ENCODE assay signal across 13 mouse cellular contexts in the genomic region with DNA sequence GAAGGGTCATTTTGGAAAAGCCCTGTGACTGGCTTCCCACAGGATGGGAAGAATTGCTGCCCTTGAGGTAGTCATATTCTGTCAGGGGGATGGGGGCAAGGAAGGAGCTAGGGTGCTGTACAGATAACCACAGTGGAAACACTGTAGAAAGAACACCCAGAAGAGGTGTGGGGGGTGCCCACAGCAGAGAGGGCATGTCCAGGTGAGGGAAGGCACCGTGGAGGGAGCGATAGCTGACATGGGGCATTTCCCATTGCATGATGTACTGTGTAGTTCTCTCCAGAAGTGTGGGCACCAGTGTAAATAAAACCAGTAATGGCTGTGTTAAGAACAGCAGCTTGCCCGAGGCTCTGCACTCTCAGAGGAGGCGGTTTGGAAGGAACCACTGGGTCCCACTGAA.
DNase-seq lines count a peak whose midpoint lies in the region; ATAC-seq and TF ChIP-seq lines count a peak whose summit lies in the region.
"Had no signal": no experiment of that assay in that cellular context is flagged by ENCODE, and none has a peak within 500 bp of the region (broad histone marks: within the 10 kb centered on the region; RNA-seq: fewer than 3 reads in every experiment).

No protein-coding gene starts in this region.

- no peaks in the 10 kb centered on the region for H3K27me3 ChIP-seq in hindbrain, embryonic 10.5 days (ENCODE audit: insufficient read depth, poor library complexity, severe bottlenecking)
- H3K27me3 ChIP-seq in hindbrain, postnatal 0 days (ENCODE audit: insufficient read depth, low read length) = no peaks in the 10 kb centered on the region
- no peaks in the 10 kb centered on the region for H3K27me3 ChIP-seq in liver, embryonic 12.5 days (replicated peaks)
- no peaks in the 10 kb centered on the region for H3K27me3 ChIP-seq in stomach, postnatal 0 days (ENCODE audit: control insufficient read depth, insufficient read depth, low read length)

- H3K9ac ChIP-seq in hindbrain, postnatal 0 days (replicated peaks; ENCODE audit: low read length) = no peak overlapping the region
- H3K9ac ChIP-seq in liver, embryonic 12.5 days = no peak overlapping the region
- H3K9ac ChIP-seq in stomach, postnatal 0 days (ENCODE audit: low read length) = no peak overlapping the region

- TF ChIP-seq EP300 in stomach, postnatal 0 days (optimal IDR thresholded peaks at IDR 0.05) = no peak

- 57% methylated on average over 4 of the region's 4 CpGs for WGBS in hindbrain, embryonic 10.5 days
- 61% methylated on average over 4 of the region's 4 CpGs for WGBS in hindbrain, postnatal 0 days
- WGBS in liver, embryonic 12.5 days (ENCODE audit: insufficient replicate concordance) = 73% methylated on average over 4 of the region's 4 CpGs
- 48% methylated on average over 4 of the region's 4 CpGs for WGBS in stomach, postnatal 0 days

- no peak overlapping the region for H3K4me3 ChIP-seq in hindbrain, embryonic 10.5 days
- no peak overlapping the region for H3K4me3 ChIP-seq in hindbrain, postnatal 0 days (ENCODE audit: low read length)
- no peak overlapping the region for H3K4me3 ChIP-seq in liver, embryonic 12.5 days
- no peak overlapping the region for H3K4me3 ChIP-seq in stomach, postnatal 0 days (ENCODE audit: low read depth, low read length)
- H3K4me3 ChIP-seq: gastrocnemius, adult 2 months; heart, adult 2 months had no signal

- no peak overlapping the region for H3K4me2 ChIP-seq in hindbrain, postnatal 0 days (ENCODE audit: low read depth, low read length)
- peak overlapping the region; percentile 31 for H3K4me2 ChIP-seq in liver, embryonic 12.5 days
- no peak overlapping the region for H3K4me2 ChIP-seq in stomach, postnatal 0 days (replicated peaks; ENCODE audit: low read depth)

- peak overlapping the region; percentile 43; the same call in 1 of the 2 replicates for H3K27ac ChIP-seq in hindbrain, embryonic 10.5 days
- no peak overlapping the region for H3K27ac ChIP-seq in hindbrain, postnatal 0 days
- H3K27ac ChIP-seq in liver, embryonic 12.5 days = peak overlapping the region; percentile 46; the same call in 1 of the 2 replicates
- H3K27ac ChIP-seq in stomach, postnatal 0 days (replicated peaks) = 0 out of 2 replicates have a peak overlapping the region, but pooled peaks have one; percentile 56
- H3K27ac ChIP-seq: gastrocnemius, adult 2 months; heart, adult 2 months had no signal

- ATAC-seq in hindbrain, postnatal 0 days = no peak
- peak; percentile 2; the same call in 1 of the 2 replicates for ATAC-seq in liver, embryonic 12.5 days
- ATAC-seq in stomach, postnatal 0 days (ENCODE audit: low FRiP score, low TSS enrichment) = 0 out of 2 replicates have a peak, but pooled peaks have one; percentile 24

- H3K36me3 ChIP-seq in hindbrain, embryonic 10.5 days = peaks cover 23% of the 10 kb centered on the region
- H3K36me3 ChIP-seq in hindbrain, postnatal 0 days (ENCODE audit: insufficient read depth, low read length) = no peaks in the 10 kb centered on the region
- H3K36me3 ChIP-seq in liver, embryonic 12.5 days = no peaks in the 10 kb centered on the region
- peaks cover 11% of the 10 kb centered on the region; the same call in 1 of the 2 replicates for H3K36me3 ChIP-seq in stomach, postnatal 0 days (ENCODE audit: control insufficient read depth, insufficient read depth, low read length)

- DNase-seq in hindbrain, embryonic 10.5 days (ENCODE audit: low spot score) = no peak
- DNase-seq in hindbrain, postnatal 0 days (ENCODE audit: low spot score) = no peak
- DNase-seq in thymus, postnatal 14 days = peak; percentile 69
- no peak for DNase-seq in thymus, postnatal 0 days (ENCODE audit: low spot score)
- no peak for DNase-seq in stomach, postnatal 0 days (ENCODE audit: low spot score)
- DNase-seq in cerebellum, postnatal 25 days = no peak
- DNase-seq in left cerebral cortex, postnatal 14 days (ENCODE audit: low spot score in 2 of 2) = no peak
- DNase-seq: cerebellum, adult 11-12 months; gastrocnemius, adult 2 months; heart, adult 2 months; heart, postnatal 4 days; lung, postnatal 4 days had no signal

- no peaks in the 10 kb centered on the region for H3K9me3 ChIP-seq in hindbrain, embryonic 10.5 days
- H3K9me3 ChIP-seq in hindbrain, postnatal 0 days (ENCODE audit: low read length) = no peaks in the 10 kb centered on the region
- H3K9me3 ChIP-seq in liver, embryonic 12.5 days (replicated peaks) = no peaks in the 10 kb centered on the region
- H3K9me3 ChIP-seq in stomach, postnatal 0 days (ENCODE audit: control insufficient read depth, low read length) = no peaks in the 10 kb centered on the region

- no peak for TF ChIP-seq CTCF in hindbrain, postnatal 0 days (IDR thresholded peaks at IDR 0.05; ENCODE audit: low read depth)
- no peak for TF ChIP-seq CTCF in stomach, postnatal 0 days (IDR thresholded peaks at IDR 0.05; ENCODE audit: low read depth)

- peaks cover 33% of the 10 kb centered on the region for H3K4me1 ChIP-seq in hindbrain, embryonic 10.5 days (replicated peaks)
- no peaks in the 10 kb centered on the region for H3K4me1 ChIP-seq in hindbrain, postnatal 0 days (ENCODE audit: insufficient read depth, low read length)
- peaks cover 31% of the 10 kb centered on the region for H3K4me1 ChIP-seq in liver, embryonic 12.5 days
- no peaks in the 10 kb centered on the region for H3K4me1 ChIP-seq in stomach, postnatal 0 days (replicated peaks; ENCODE audit: control insufficient read depth, insufficient read depth)

- intact Hi-C loops in left cerebral cortex, postnatal 14 days (cut with DNase I) = no loop called here
